Mouse (Mus musculus): ENCODE measurements at regions not wholly inside any gene's neighbourhood (a gene's known extent, or its start where the extent isn't known, plus 50 kb on each side); places are given as distances from the start of the nearest gene placed in this dataset.
A peak's percentile ranks its signal among the peaks of the same experiment; 100 is the strongest.
"Not testable (repeated sequence)": the region's sequence is repeated elsewhere in the genome, so short reads cannot be mapped to it uniquely, and the experiment has no call there.

DNA sequence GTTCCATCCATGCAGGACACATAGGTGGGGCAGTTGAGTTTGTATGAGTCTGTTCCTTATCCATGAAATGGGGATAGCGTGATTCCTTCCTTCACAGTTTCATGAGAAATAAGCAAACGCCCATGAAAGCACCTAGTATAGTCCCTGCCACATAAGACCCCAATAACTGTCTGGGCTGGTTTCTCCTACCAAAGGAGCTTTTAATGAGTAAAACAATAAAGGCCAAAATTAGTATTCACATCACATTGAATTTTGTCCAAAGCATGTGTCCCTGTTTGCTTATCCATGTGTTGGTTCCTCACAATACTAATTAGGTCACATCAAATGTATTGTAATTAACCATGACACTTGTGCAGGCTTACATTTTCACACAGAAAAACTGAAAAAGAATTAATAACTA lies 221.3 kb downstream of the Prdm13 start:
- DNase-seq (ENCODE audit: low read depth, low spot score), result no peak

DNA sequence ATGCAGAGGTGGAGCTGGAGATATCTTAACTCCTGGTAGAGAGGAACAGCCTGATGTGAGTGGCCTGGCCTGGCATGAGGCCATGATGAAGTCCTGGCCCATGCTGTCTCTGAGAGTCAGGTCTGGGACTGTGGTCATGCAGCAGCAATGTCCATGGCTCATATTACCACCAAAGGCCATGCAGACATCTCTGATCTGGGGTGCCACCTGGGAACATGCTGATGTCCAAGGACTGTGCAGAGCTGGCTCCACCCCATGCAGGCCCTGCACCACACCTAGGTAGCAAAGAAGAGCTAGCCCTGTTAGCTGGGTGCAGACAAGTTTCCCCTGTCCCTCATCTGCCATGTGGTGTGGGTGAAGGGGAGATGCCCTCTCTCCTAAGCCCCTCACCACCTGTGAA lies 244.5 kb downstream of the Prdm13 start:
- no peak for DNase-seq (ENCODE audit: low read depth, low spot score)

DNA sequence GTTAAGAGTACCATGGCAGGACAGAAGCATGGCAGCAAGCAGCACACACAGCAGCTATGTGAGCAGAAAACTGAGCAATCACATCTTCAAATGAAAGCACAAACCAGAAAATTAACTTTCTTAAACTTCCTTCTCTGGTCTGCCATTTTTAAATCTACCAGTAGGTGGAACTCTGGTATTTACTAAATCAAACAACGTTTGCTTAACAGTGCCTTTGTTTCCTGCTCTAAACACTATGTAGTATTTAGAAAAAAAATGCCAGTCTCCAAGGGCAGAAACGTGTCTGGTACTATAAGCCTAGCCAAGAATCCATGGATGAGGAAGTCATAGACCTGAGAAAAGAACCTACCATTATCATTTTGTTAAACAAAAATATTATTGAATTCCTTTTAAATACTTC lies 249.1 kb downstream of the Prdm13 start:
- DNase-seq (ENCODE audit: low read depth, low spot score), result no peak

DNA sequence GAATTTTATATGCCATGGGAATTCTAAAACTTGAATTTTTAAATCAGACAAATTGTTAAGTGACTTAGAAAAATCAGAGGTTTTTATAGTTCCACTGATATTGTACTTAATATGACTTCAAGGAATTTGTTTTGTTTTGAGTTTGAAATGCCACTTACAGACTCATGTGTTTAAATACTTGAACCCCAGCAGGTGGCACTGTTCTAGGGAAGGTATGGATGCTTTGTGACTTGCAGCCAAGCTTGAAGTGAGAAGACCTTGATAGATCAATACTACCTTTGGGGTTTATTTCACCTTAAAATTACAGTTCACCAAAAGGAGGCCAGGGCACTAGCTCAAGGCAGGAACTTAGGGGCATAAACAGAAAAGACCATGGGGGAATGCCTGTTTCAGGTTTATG lies 277.9 kb downstream of the Prdm13 start:
- DNase-seq (ENCODE audit: low read depth, low spot score), result peak; percentile 5

DNA sequence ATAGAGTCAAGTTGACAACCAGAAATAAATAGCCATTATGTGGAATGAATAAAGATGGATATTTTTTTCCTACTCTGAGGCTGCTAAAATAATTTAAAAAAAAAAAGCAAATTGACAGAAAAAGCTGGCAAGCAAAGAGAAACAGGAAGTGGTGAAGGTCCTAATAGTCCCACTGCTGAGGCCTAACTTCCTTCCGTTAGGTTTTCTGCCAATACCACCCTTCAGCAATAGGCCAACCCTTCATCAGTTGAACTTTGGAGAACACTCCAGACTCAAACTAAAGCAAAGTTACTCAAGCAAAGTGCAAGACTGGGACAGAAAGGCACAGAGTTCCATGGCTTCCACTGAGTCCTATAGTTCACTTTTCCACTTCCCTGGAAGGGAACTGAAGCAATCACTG lies 316.4 kb downstream of the Prdm13 start:
- DNase-seq (ENCODE audit: low read depth, low spot score), result no peak

DNA sequence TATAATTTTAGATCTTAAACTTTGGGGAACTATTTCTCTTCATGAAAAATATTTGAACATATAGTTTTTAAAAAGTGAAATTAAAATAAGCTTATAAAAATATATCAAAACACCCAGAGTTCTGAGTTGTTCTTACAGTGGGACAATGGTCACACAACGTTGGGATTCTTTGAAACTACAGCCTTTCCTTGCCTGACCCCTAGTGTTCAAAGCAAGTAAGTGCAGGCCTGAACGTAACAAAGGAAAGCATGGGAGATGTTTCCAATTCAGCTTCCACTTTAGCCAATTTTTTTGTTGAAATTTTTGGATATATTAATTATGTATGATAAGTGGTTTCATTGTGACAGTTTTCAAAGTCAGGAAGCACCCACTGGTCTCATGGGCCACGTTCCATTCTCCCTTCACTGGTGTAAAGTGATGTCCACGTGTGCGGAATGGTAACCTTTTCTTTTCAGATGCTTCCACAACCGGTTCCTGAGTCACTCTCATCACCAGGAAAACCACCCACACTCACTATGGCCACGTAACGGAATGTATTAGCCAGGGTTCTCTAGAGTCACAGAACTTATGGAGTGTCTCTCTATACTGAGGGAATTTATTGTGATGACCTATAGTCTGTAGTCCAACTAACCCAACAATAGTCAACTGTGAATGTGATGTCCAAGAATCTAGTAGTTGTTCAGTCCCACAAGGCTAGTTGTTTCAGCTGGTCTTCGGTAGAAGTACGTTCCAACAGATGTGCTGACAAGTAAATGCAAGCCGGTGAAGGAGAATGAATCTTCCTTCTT lies 317.3 kb downstream of the Prdm13 start:
- DNase-seq (ENCODE audit: low read depth, low spot score), result no peak

DNA sequence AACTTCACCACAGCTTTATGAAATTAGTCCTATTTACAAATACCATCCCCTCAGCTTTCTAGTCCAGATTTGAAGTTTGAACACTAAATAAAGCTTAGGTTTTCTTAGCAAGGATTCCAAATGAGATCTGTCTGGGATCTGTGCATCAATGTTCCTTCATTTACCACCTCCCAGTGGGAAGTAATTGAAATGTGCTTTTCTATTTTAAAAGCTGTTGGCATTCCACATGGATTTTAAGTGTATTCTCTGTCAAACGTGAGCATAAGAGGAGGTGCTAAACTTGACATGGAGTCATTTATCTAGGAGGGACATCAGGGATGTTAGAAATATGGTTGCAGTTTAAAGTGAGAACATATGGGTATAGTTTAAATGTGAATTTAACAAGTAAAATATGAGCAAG lies 364.0 kb downstream of the Prdm13 start:
- DNase-seq (ENCODE audit: low read depth, low spot score), result no peak

DNA sequence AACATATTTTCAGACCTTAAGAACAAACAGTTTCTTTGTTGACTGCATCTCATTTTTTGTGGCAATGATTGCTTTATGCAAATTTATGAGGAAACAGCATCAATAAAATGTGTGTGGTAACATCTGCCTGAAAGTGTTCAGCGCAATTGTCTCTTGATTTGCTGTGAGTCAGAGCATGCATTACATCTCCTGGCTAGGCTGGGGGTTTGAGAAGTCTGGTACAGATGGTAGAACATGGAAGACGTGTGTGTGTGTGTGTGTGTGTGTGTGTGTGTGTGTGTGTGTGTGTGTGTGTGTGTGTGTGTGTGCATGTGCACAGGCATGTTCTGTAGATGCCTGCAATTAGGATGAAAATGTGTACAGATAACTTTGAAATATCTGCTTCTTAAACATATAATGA lies 376.5 kb downstream of the Prdm13 start:
- DNase-seq (ENCODE audit: low read depth, low spot score), result not testable (repeated sequence)

DNA sequence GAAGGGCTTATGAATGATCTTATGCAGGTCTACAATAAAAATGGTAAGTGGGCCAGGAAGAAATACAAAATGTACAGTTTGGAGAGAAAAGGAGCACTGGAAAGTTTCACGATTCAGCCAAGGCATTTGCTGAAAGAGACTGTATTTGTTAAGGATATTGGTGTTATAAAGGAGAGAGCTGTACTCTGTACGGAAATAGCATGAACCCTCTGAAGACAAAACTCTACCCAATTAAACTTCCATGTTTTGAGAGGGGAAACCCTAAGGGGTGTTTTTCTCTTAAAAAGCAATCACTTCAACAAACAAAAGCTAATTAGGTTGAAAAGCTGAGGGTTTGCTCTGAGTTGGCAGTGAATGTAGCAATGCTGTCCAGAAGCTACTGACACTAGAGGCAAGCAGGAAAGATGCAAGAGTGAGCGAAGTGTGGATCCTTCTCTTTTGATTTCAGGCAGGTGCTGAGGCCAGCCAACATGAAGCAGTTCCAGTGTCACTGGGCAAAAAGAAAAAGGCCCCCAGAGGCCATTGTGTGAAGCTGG lies 378.2 kb downstream of the Prdm13 start:
- DNase-seq (ENCODE audit: low read depth, low spot score), result no peak

DNA sequence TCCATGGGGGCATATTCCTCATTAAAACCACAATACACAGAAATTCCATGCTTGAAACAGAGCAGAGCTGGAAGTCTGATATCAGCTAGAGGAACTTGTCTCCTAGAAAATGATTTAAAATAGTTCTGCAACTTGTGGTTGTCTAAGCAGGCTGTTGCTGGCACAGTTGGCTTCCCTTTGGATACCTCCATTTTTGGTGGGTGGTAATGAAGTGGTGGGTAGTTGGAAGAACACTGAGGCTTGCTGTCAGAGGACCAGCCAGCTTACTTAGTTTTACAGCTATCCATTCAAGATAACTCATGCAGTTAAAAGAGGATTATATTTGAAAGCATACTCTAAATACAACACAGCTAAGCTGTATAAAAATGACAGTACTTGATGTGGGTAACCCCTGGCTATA lies 385.6 kb downstream of the Prdm13 start:
- no peak for DNase-seq (ENCODE audit: low read depth, low spot score)

DNA sequence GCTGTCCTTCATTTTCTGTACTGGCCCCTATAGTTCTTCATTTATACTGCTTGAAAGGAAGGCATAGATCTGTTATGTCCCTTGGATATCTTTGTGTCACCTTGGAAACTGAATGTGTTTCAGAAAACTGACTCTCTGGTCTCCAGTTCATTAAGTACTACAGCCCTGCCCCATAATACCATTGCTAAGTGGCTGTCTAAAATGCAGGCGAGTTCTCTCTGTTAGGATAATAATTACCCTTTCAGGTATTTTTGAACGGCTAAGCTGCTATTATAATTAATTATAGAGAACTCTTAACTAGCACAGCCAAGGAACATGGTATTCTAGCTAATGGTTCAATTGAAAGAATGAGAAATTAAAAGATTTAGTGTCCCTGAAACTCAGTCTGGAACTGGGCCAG lies 418.5 kb downstream of the Prdm13 start:
- no peak for DNase-seq (ENCODE audit: low read depth, low spot score)

DNA sequence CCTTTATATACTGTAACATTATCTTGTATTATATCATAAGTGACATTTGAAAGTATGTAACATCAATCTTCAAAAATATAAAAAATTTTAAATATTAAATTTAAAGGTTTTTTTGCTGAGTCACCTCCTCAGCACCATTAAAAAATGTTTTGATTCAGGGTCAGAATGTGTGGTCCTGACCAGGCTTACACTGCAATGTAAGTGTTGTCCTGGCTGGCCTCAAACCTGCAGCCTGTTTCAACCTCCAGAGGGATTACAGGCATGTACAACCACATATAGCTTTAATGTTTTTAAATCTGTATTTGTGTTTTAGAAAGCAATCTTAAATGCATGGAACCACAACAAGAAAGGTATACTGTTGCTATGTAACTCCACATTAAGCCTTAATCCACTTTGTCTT lies 418.9 kb downstream of the Prdm13 start:
- no peak for DNase-seq (ENCODE audit: low read depth, low spot score)

DNA sequence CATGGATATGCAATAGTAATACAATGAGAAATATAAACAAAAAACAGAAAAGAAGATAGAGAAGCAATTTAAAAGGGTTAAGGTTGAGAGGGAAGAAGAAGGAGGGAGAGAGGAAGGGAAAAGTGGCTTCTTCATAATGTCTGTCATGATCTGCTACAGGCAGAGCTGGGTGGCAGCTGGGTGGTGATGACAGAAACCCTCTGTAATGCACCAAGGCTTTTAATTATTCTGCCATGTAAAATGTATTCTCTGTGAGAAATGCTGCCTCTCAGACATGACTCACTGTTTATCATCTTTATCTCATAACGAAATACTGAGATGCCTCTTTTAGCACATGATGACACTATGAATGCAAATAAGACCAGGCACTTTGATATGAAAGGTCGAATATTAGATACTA lies 435.4 kb downstream of the Prdm13 start:
- no peak for DNase-seq (ENCODE audit: low read depth, low spot score)

DNA sequence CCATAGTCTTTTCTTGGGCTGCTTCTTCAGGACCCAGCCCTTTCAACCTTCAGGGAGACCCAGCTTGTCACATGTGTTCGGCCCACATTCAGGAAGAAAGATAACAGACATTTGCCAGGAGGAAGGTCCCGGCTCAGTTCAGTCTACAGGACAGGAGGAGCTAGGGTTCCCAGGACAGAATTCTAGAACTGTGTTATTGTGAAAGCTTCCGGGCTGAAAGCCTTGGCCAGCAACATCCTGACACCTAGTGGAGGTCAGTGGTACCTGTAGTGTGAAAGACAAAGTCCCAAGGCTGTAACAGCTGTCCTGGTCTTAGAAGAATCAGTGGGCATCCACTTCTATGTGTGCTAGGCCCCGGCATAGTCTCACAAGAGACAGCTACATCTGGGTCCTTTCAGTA lies 463.1 kb downstream of the Prdm13 start:
- DNase-seq (ENCODE audit: low read depth, low spot score), result peak; percentile 7

DNA sequence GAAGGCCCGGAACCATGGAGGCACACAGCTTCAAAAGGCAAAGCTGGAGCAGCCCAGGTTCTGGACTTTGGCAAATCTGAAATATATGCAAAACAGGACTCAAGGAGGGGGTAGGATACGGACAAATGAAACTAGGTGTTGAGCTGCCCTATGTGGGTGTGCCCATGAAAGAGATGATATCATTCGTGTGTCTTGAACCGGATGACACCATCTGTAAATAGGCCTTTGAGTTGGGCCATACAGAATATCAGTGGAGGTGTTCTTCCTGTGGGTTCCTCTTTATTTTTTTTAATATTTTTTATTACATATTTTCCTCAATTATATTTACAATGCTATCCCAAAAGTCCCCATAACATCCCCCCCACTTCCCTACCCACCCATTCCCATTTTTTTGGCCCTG lies 478.1 kb downstream of the Prdm13 start:
- DNase-seq (ENCODE audit: low read depth, low spot score), result no peak

DNA sequence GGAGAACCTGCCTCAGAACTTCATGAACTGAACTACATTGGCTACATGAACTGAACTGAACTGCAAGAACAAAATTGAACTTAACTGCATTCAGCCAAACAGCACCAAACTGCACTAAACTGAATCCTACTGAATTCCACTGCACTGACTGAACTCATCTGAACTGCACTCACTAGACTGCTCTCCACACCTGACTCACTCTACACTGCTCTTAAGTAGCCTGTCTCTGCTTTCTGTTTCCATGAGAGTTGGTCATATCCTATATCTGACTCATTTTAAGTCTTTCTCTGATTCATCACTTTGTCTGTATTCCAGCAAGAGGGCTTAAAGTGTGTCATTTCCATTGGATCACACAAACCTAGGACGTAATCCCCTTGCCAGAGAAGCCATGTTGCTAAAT lies 490.1 kb downstream of the Prdm13 start:
- DNase-seq (ENCODE audit: low read depth, low spot score), result no peak

DNA sequence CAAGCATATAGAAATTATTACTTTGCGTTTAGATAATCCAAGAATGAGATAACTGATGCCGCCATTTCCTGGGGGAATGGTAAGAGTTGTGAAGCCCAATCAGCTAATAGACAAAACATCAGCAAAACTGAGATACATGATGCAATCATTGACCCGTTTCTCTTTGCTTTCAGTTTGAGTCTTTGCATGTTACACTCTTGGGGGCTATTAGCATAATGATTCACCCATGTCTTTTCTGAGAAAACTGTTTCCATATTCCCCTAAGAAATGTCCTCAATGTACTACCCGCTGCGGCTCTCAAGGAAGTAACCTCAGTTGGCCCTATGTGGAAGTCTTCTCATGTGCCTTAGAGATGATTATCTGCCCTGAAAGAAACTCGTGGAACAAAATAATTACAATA lies 512.0 kb downstream of the Prdm13 start:
- no peak for DNase-seq (ENCODE audit: low read depth, low spot score)

DNA sequence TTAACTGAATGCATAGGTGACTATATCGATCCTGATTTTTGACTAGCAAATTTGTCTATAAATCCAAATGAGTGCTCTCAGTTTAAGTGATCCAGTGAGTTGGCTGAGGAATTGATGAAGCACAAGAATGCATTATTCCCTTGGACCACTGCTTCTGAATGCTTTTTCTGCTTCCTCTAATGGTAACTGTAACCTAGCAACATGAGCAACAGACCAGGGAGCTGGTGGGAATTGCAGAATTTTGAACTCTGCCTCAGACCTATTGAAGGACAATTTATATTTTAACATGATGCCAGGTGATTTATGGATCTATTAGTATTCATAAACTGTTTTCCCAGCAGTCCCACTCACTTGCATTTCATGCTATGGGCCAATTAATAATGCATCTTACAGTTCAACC lies 512.7 kb downstream of the Prdm13 start:
- no peak for DNase-seq (ENCODE audit: low read depth, low spot score)

DNA sequence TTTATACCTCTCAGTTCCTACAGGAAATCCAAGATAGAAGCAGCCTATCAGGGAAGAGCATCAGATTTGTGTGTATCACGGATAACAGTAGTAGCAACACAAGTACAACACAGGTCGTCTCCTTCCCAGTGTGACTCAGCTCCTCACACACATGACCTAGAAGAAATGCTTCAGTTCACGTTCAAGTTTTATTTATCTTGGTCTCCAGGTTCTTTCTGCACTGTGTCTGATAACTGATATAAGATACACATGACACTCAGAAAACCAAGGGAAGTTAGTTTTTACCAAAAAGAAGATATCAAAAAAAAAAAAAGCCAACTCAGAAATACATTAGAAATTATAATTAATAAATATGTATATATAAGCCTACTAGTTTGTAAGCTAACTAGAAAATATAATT lies 515.0 kb downstream of the Prdm13 start:
- no peak for DNase-seq (ENCODE audit: low read depth, low spot score)

DNA sequence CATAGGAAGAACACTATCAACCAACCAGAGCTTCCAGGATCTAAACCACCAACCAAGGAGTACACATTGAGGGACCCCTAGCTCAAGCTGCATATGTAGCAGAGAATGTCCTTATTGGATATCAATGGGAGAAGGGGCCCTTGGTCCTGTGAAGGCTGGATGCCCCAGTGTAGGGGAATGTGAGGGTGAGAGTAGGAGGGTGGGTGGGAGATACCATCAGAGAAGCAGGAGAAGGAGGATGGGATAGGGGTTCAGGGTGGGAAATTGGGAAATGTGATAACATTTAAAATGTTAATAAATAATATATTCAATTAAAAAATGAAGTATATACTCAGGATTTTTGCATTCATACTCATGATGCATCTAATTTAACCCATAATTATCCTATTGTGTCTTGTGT lies 523.6 kb downstream of the Prdm13 start:
- no peak for DNase-seq (ENCODE audit: low read depth, low spot score)

DNA sequence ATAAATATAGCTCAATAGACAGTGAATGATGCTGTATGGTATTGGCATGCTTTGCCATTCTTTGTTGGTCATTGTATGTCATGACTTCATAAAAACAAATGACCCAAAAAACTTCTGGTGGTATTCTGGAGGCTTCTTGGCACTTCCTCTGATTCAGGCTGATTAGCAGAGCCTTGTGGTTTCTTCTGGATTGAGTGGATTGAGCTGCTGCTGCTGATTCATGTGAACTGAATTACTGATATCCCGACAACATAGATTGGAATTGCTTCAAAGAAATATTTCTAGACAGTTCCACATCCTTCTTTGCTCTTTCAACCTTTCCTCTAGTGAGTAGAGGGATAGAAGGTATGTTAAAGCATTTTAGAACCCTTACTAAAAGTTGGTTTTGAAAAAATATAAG lies 559.9 kb downstream of the Prdm13 start:
- no peak for DNase-seq (ENCODE audit: low read depth, low spot score)

DNA sequence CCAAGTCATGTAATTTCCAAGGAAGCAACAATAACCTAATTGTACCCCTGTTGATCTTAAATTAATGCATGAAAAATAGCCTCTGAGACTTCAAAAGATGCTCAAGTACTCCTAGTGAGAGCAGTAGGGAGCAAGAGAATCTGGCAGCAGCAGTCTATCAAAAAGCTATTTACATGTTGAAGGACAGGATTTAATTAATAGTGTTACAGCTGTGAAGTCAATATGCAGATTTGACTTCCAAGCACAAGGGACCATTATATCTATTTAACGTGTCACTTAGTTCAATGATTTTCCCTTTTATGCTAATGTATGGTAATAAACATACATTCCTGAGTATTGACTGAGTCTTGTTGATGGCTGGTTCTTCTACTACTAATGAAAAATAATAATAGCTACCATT lies 590.0 kb downstream of the Prdm13 start:
- DNase-seq (ENCODE audit: low read depth, low spot score), result no peak

DNA sequence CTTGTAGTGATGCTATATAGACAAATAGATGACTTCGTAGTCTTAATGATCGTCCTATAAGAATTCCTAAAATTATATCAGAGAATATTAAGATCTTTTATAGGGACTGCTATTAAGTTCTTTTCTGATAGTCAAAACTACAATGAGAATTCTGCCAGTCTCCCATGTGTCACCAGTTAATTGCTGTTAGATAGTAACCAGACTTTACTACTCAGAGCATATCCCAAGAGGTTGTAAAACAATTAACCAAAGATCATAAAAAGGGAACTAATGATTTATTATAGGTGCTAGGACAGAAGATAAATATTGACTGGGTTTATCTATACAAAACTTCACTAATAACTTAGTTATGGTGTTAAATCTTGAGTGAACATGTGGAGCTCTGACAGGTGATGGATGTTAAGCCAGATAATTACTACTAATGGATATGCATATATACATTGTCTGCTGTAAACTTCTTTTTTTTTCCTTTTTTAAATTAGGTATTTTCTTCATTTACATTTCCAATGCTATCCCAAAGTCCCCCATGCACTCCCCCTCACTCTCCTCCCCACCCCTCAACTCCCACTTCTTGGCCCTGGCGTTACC lies 615.5 kb downstream of the Prdm13 start:
- DNase-seq (ENCODE audit: low read depth, low spot score), result no peak

Data from WW6 (cell line).